Mouse (Mus musculus): ENCODE results near the gene Olfr652.

Gene Olfr652

DNA sequence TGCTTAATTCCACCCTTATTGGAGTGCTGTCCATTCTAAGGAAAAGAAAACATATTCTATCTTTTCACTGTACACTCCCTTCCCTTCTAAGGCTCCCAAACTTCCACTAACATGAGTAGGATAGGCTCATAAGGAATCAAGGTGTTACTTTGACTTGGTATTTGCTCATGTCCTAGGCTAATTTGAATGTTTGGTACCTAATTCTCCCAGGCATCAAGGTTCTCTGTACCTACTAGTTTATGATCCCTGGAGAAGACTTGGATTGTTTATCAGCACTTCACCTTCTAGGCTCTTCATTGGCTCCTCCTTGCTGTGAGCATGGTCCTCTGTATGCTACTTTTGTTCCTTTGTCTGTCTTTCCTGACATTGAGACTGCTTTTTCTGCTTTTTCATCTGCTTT, at the start of gene Olfr652:
Gene Olfr652, plus strand, starts transcription at position 301 of the 400 bp plus-strand sequence.
- DNase-seq (ENCODE audit: low read depth), result no peak

DNA sequence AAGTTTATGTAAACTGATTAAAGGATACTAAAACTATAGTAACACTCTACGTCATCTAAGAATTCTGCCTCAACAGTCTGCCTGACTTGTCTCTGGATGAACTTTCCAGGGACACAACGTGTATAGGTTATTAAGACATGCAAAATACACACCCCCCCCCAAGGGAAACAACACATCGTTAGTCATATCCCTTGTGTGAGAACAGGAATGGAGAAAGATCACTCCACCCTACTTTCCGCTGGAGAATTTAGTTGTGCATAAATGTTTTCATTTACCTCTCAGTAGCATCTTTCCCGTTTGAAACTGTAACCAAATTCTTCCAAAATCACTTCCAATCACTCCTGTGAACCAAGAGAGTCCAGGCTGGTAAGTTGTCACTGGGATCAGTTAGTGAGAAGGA, 10.9 kb upstream of the Olfr652 start, which contains the start of gene Olfr651:
Gene Olfr651, plus strand, starts transcription at position 301 of the 400 bp plus-strand sequence.
- no peak for DNase-seq (ENCODE audit: low read depth)

DNA sequence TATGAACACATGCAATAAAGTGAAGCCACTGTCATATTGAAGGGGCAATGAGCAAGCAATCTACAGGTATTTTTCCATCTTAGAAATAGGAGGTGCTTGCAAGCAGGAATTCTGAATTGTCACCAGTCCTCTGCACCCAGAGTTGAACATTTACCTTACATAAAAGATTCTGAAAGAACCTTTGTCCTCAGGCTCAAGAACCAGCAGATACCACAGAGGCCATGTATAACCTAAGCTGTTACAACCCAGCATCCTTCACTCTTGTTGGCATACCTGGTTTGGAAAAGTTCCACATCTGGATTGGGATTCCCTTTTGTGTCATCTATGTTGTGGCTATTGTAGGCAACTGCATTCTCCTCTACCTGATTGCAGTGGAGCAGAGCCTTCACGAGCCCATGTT, 8.0 kb upstream of the Olfr652 start:
- no peak for DNase-seq (ENCODE audit: low read depth)

DNA sequence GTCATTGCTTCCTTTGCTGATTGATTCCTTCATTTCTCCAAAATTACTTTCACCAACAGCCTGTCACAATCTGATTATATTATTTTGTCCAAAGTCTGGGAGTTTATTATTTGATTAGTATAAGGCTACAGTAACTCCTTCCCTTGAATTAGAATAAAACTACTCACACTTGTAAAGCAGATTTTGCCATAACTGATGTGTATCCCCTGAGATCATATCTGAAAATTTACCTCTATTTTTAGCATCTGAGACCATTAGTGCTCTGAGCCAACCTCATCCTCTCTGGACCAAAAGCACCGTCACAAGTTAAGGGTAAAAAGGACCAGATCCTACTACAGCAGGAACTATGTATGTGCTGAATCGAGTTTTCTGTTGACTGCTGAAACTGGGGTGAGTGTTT, 16.3 kb downstream of the Olfr652 start, which contains the start of gene Olfr653:
Gene Olfr653, plus strand, starts transcription at position 301 of the 400 bp plus-strand sequence.
- no peak for DNase-seq (ENCODE audit: low read depth)

DNA sequence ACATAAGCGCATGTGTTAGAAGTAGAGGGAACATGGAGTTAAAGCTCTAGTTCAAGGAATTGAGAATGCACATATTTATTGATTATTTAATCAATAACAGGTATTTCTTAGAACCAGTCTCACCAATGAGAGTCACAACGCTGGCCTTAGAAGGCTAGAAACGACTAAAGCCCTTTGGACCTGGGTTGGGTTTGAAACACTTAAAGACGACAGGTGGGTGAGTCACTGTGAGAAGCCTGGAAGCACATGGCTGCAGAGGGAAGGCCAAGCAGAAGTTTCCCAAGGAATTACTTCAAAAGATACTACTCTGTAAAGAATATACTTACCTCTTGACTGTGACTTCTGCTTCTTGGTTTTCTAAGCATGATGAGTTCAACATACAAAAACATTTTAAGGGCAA, 20.1 kb downstream of the Olfr652 start:
- DNase-seq (ENCODE audit: low read depth), result no peak

DNA sequence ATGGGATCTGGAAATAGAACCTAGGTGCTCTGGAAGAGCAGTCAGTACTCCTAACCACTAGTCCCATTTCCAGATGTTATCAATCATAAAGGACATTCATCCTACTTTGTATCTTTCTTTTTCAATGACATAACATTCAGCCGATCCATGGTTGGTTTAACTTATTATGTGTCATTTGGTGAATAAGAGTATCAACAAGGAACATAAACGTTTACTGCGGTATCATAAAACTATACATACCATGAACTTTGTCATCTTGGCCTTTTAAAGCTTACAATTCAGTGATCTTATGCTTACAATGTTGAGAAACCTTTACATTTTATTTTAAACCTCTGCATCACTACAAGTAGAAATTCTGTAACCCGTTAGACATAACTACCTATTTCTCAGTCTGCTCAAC, 20.7 kb downstream of the Olfr652 start:
- no peak for DNase-seq (ENCODE audit: low read depth)

DNA sequence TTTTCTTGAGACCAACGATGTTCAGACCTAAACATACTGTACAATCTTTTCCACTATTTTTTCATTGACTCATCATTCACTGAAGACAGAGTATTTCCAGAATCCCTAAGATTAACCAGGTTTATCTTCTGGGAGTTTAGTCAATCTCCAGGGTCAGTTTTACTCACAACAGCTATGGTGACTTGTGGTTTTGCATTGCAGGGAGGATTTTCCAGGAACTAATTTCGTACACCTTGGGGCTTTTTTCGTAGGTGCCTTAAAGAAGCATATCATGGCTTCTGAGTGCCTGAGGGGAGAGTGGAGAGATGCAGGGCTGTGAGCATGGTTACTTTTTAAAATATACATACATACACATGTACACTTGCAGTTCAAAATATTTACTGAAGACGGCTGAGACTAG, 26.0 kb downstream of the Olfr652 start, which contains the start of gene Olfr654:
Gene Olfr654, plus strand, starts transcription at position 301 of the 400 bp plus-strand sequence.
- no peak for DNase-seq (ENCODE audit: low read depth)

DNA sequence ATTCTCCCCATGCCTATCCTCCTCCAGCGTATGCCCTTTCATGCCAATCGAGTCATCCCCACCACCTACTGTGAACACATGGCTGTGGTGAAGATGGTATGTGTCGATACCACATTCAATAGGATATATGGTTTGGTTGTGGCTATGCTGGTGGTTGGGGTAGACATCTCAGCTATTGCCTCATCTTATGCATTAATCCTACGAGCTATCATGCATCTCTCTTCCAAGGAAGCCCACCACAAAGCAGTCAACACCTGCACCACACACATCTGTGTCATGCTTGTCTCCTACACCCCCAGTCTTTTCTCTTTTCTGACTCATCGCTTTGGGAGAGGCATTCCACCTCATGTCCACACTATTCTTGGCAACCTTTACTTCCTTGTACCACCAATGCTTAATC, 27.6 kb downstream of the Olfr652 start:
- no peak for DNase-seq (ENCODE audit: low read depth)

DNA sequence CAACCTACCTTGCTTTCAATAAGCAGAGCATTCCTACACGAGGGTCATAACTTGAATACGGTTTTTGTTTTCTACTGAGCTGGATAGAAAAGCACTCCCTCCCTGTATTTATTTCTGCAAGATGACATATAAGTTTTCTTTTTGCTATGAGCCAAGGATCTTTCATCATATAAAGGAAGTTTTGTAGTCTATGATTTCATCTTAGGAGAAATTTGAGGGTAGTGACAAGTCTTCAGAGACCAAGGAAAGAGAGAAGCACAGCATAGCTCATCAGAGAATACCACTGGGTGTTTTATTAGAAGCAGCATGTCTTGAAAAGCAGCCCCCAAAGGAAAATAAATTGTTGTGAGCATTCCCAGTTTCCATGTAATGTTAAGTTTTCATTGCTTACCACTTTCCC, 41.0 kb downstream of the Olfr652 start, which contains the start of gene Olfr655:
Gene Olfr655, minus strand, starts transcription at position 101 of the 400 bp plus-strand sequence.
- DNase-seq (ENCODE audit: low read depth), result no peak

DNA sequence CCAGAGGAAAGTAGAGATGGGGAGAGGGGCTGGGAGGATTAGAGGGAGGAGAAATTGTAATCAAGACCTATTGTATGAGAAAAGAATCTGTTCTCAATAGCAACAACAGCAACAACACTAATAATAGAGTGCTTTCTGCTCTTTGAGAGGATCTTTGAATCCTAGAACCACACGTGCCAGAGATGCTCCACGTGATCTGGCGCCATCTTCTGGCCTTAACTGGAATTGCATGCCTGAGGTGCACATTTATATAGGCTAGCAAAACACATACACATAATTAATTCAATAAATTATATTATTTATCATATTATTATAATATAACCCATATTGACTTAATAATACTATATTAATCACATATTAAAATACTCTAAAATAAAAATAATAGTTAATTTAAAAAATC, 42.5 kb downstream of the Olfr652 start:
- DNase-seq (ENCODE audit: low read depth), result peak; percentile 70

DNA sequence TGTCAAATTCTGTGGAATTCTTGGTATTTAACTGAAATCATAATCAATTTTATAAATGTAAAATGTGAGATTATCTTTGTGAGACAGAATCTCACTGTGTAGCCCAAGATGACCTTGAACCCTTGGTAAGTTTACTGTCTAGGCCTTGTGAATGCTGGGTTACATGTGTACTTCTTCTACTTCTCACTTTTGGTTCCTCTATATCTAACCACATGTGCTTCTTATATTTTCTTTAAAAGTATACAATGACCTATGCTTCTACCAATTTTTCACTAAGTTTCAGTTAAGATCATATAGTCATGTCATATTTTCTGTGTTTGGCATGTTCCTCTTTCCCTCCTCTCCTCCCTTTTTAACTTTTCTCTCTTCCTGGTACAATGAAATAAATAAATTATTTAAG, 44.0 kb downstream of the Olfr652 start:
- DNase-seq (ENCODE audit: low read depth), result peak; percentile 8

DNA sequence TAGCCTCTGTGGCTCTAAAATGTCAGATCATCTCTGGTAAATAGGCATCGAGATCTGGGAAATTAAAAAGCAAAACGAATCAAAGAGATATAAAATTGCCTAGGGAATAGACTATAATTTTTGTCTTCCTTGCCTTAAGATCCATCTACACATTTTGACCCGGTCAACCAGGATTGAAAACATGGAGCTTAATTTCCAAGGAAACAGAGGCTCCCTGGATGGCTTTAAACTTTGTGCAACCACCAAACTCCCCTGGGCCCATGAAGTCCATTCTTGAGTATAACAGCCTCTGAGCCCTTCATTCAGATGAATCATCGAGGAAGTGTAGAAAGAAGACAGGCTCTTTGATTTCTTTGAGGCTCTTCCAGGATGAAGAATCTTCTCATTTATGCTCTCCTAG, 53.0 kb downstream of the Olfr652 start, which contains the start of gene Olfr656:
Gene Olfr656, plus strand, starts transcription at position 301 of the 400 bp plus-strand sequence.
- DNase-seq (ENCODE audit: low read depth), result no peak
